In genomic region chr9:56664136-56664535, GRCm38 (mm10) we compare ENCODE assay signal across 13 mouse cellular contexts.
A peak's percentile ranks its signal among the peaks of the same experiment; 100 is the strongest.
DNase-seq lines count a peak whose midpoint lies in the region; ATAC-seq and TF ChIP-seq lines count a peak whose summit lies in the region.
"Had no signal": no experiment of that assay in that cellular context is flagged by ENCODE, and none has a peak within 500 bp of the region (broad histone marks: within the 10 kb centered on the region; RNA-seq: fewer than 3 reads in every experiment).

No protein-coding gene starts in this region.

- 73% methylated on average over 5 of the region's 5 CpGs for WGBS in intestine, embryonic 14.5 days
- WGBS in intestine, embryonic 16.5 days = 65% methylated on average over 5 of the region's 5 CpGs
- WGBS in hindbrain, postnatal 0 days = 62% methylated on average over 5 of the region's 5 CpGs

- ATAC-seq in intestine, embryonic 14.5 days (replicated peaks; ENCODE audit: low FRiP score, low TSS enrichment, low read depth) = no peak
- ATAC-seq in intestine, embryonic 16.5 days = no peak
- no peak for ATAC-seq in hindbrain, postnatal 0 days
- ATAC-seq: forebrain, embryonic 15.5 days; inflammation-experienced regulatory T-cells, adult 6 months; midbrain, embryonic 13.5 days had no signal

- H3K9me3 ChIP-seq in intestine, embryonic 14.5 days (ENCODE audit: control insufficient read depth, low read length) = no peaks in the 10 kb centered on the region
- H3K9me3 ChIP-seq in intestine, embryonic 16.5 days (ENCODE audit: control insufficient read depth, low read length) = no peaks in the 10 kb centered on the region
- H3K9me3 ChIP-seq in hindbrain, postnatal 0 days (ENCODE audit: low read length) = no peaks in the 10 kb centered on the region
- H3K9me3 ChIP-seq: embryonic facial prominence, embryonic 13.5 days; forebrain, embryonic 15.5 days; midbrain, embryonic 13.5 days had no signal

- TF ChIP-seq POLR2A in cortical plate, adult 2 months (IDR thresholded peaks at IDR 0.05; ENCODE audit: extremely low read depth, insufficient read depth, low read length) = no peak

- H3K27ac ChIP-seq in intestine, embryonic 14.5 days (ENCODE audit: low read depth) = no peak overlapping the region
- no peak overlapping the region for H3K27ac ChIP-seq in intestine, embryonic 16.5 days (ENCODE audit: low read length)
- peak overlapping the region; percentile 56 for H3K27ac ChIP-seq in cortical plate, adult 2 months (ENCODE audit: insufficient read depth, low read length)
- H3K27ac ChIP-seq in hindbrain, postnatal 0 days = no peak overlapping the region
- H3K27ac ChIP-seq: embryonic facial prominence, embryonic 13.5 days; forebrain, embryonic 15.5 days; midbrain, embryonic 13.5 days had no signal

- H3K4me3 ChIP-seq in intestine, embryonic 14.5 days (ENCODE audit: low read depth, low read length) = no peak overlapping the region
- H3K4me3 ChIP-seq in intestine, embryonic 16.5 days (ENCODE audit: low read length) = no peak overlapping the region
- H3K4me3 ChIP-seq in cortical plate, adult 2 months (ENCODE audit: insufficient read depth, low read length) = no peak overlapping the region
- no peak overlapping the region for H3K4me3 ChIP-seq in hindbrain, postnatal 0 days (ENCODE audit: low read length)
- H3K4me3 ChIP-seq: embryonic facial prominence, embryonic 13.5 days; forebrain, embryonic 15.5 days; midbrain, embryonic 13.5 days had no signal

- no peak overlapping the region for H3K4me2 ChIP-seq in intestine, embryonic 14.5 days (ENCODE audit: low read length)
- no peak overlapping the region for H3K4me2 ChIP-seq in intestine, embryonic 16.5 days (ENCODE audit: low read depth, low read length)
- H3K4me2 ChIP-seq in hindbrain, postnatal 0 days (ENCODE audit: low read depth, low read length) = no peak overlapping the region
- H3K4me2 ChIP-seq: embryonic facial prominence, embryonic 13.5 days; forebrain, embryonic 15.5 days; midbrain, embryonic 13.5 days had no signal

- H3K9ac ChIP-seq in intestine, embryonic 14.5 days (ENCODE audit: low read length) = no peak overlapping the region
- H3K9ac ChIP-seq in intestine, embryonic 16.5 days (ENCODE audit: low read depth, low read length) = no peak overlapping the region
- H3K9ac ChIP-seq in hindbrain, postnatal 0 days (replicated peaks; ENCODE audit: low read length) = no peak overlapping the region
- H3K9ac ChIP-seq: embryonic facial prominence, embryonic 13.5 days; forebrain, embryonic 15.5 days; midbrain, embryonic 13.5 days had no signal

- no peaks in the 10 kb centered on the region for H3K36me3 ChIP-seq in intestine, embryonic 14.5 days (ENCODE audit: control insufficient read depth, insufficient read depth, low read length)
- H3K36me3 ChIP-seq in intestine, embryonic 16.5 days (ENCODE audit: control insufficient read depth, insufficient read depth, low read length) = no peaks in the 10 kb centered on the region
- no peaks in the 10 kb centered on the region for H3K36me3 ChIP-seq in hindbrain, postnatal 0 days (ENCODE audit: insufficient read depth, low read length)
- H3K36me3 ChIP-seq: embryonic facial prominence, embryonic 13.5 days; forebrain, embryonic 15.5 days; midbrain, embryonic 13.5 days had no signal

- TF ChIP-seq CTCF in cortical plate, adult 2 months (IDR thresholded peaks at IDR 0.05; ENCODE audit: extremely low read depth, insufficient read depth, low read length) = no peak
- TF ChIP-seq CTCF in hindbrain, postnatal 0 days (IDR thresholded peaks at IDR 0.05; ENCODE audit: low read depth) = no peak

- H3K27me3 ChIP-seq in intestine, embryonic 14.5 days (replicated peaks; ENCODE audit: control insufficient read depth, insufficient read depth, low read length) = no peaks in the 10 kb centered on the region
- H3K27me3 ChIP-seq in intestine, embryonic 16.5 days (replicated peaks; ENCODE audit: control insufficient read depth, insufficient read depth, low read length) = no peaks in the 10 kb centered on the region
- H3K27me3 ChIP-seq in hindbrain, postnatal 0 days (ENCODE audit: insufficient read depth, low read length) = no peaks in the 10 kb centered on the region
- H3K27me3 ChIP-seq: forebrain, embryonic 15.5 days had no signal

- no peaks in the 10 kb centered on the region for H3K4me1 ChIP-seq in intestine, embryonic 14.5 days (replicated peaks; ENCODE audit: control insufficient read depth, insufficient read depth, low read length)
- H3K4me1 ChIP-seq in intestine, embryonic 16.5 days (ENCODE audit: control insufficient read depth, insufficient read depth, low read length) = no peaks in the 10 kb centered on the region
- H3K4me1 ChIP-seq in cortical plate, adult 2 months (ENCODE audit: control insufficient read depth, insufficient read depth, low read length) = peaks cover 9% of the 10 kb centered on the region
- 0 out of 2 replicates have a peak, but pooled peaks cover 11% of the 10 kb centered on the region for H3K4me1 ChIP-seq in hindbrain, postnatal 0 days (ENCODE audit: insufficient read depth, low read length)
- H3K4me1 ChIP-seq: embryonic facial prominence, embryonic 13.5 days had no signal

- DNase-seq in intestine, embryonic 14.5 days (ENCODE audit: low spot score) = peak; percentile 60
- peak; percentile 17 to 33 for DNase-seq in lung, postnatal 4 days
- DNase-seq in lung, postnatal 25 days (ENCODE audit: low spot score) = no peak
- DNase-seq in skeletal muscle tissue, adult 2 months (ENCODE audit: low read depth, low spot score) = peak; percentile 4
- DNase-seq in hindbrain, postnatal 0 days (ENCODE audit: low spot score) = no peak
- no peak for DNase-seq in frontal cortex, adult 2 months (ENCODE audit: extremely low spot score in 1 of 2, low spot score in 1 of 2)
- DNase-seq: cerebellum, adult 8-10 months had no signal

Comparison
In these comparisons a context has a peak if more than half of its experiments do, and no peak if none do; other contexts are left out.
1. DNase-seq: peak in intestine, embryonic 14.5 days (single experiment), lung, postnatal 4 days (2 of 2) and skeletal muscle tissue, adult 2 months (single experiment); none in lung, postnatal 25 days (single experiment), hindbrain, postnatal 0 days (single experiment) and frontal cortex, adult 2 months (0 of 2).